Mouse (Mus musculus) cerebellum, adult 8-10 months (tissue): ENCODE results near the gene Blnk.

Experiments
- DNase-seq: peaks from one replicate; pipeline ENCODE4 v3.0.0; 2022

Blnk gene

DNA sequence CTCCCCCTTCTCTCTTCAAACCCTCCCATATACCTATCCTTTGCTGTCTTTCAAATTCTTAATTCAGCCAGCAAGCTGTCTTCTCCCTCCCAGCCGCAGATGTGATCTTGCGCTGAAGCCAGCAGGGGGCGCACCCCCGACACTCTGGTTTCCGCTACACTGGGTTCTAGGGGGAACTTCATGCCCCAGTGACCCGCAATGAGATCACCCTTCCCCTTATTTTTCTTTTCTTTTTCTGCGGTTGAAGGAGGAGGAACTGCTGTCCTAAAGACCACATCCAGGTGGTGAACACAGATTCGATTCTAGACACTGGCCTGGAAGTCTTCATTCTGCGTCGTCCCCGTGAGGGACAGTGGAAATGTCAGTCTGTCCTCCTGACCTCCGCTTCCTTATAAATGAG is 31.3 kb downstream of the Blnk start:
- no peak for DNase-seq

DNA sequence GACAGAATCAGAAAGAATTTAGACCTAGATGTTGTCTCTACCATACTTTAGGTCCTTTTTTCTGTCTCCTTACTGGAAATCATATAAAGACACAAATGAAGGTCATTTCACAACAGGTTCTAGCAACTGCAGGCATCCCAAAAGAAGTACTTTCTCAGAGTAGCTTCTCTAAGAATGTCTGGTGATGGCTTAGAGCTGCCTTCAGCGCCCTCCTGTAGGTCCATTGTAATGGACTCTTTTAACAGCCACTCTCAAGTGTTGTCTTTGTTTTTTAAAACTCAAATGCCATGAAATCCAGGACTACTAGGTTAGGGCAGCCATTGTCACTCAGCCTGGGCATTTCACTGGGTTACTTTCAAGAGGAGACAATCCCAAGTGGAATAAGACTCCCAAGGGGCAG is 35.4 kb downstream of the Blnk start:
- DNase-seq = no peak

DNA sequence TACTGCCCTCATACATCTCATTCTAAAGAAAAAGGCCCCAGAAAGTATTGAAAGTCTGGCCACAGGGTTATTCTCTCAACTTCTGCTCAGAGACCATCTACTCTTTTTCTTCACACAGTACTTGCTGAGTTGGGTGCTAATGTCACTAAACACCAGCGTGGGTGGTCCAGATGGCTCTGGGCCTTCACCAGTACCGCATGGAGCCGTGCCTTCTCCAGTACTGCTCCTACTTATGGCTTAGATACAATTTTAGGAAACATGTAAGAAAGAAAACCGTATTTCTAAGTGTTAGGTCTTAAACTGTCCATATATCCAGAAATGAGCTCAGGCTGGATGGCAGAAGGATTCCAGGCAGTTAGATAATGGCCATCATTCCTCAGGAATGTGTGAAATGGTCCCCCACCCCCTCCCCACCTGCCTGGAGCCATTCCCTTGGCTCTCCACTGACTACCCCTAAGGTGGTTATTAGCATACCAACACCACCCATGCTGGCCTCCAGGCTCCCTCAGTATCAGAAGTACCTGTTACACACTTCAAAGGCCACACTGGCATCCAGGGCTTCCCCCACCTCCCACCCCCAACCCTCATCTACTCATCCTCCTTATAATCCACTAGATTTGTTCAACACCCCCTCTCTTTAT is 47.3 kb downstream of the Blnk start:
- no peak for DNase-seq

DNA sequence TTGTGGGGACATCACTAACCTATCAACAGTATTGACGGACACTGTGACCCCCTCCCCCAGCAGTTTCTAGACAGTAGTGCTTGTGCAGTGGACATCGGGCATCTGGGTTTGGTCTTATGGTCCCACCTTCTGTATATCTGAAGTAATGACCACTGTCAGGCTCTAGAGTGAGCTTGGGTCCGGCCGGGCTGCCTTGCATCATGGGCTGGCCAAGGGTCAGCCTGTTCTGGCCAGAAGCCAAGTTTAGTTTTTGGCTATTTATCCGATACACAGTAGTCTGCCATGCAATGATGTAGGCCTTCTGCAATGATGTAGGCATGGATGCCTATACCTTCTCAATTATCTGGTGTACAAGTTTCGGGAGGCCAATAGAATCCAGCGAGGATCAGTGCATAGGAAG is 50.8 kb downstream of the Blnk start:
- DNase-seq = no peak

DNA sequence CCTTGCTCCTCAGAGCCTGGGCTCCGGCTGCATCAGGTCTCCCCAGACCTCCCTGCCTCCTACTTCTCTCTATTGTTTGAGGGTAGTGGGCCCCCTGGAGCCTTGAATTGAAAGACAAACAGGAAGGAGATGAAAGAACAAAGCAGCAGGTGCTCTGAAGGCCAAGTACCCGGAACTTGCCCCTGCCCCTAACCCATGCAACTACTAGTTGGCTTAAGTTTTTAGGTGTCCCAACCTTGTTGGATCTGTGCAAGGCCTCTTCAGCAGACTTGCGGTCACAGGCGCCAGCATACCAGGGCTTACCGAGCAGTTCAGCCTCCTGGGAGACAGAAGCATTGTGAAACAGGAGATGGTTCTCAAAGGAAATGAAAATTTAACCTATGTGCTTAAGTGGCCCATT is 58.3 kb downstream of the Blnk start:
- DNase-seq = no peak

DNA sequence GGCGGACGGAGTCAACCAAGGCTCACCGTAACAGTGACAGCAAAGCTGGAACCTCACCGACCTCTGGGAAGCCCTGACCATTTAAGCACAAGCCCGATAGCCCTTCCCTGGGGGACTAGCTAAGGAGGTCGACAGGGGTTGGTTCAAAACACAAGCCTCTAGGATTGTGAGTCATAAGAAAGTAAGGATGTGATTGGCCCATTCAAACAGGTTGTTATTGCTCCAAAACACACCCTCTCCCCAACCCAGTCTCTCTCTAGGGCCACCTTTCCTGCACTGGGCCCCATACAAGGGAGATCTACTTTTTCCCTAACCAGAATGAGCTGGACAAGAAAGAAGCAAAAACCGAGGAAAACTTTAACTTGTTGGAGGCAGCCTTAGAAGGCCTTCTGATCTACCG is 59.0 kb downstream of the Blnk start:
- no peak for DNase-seq

DNA sequence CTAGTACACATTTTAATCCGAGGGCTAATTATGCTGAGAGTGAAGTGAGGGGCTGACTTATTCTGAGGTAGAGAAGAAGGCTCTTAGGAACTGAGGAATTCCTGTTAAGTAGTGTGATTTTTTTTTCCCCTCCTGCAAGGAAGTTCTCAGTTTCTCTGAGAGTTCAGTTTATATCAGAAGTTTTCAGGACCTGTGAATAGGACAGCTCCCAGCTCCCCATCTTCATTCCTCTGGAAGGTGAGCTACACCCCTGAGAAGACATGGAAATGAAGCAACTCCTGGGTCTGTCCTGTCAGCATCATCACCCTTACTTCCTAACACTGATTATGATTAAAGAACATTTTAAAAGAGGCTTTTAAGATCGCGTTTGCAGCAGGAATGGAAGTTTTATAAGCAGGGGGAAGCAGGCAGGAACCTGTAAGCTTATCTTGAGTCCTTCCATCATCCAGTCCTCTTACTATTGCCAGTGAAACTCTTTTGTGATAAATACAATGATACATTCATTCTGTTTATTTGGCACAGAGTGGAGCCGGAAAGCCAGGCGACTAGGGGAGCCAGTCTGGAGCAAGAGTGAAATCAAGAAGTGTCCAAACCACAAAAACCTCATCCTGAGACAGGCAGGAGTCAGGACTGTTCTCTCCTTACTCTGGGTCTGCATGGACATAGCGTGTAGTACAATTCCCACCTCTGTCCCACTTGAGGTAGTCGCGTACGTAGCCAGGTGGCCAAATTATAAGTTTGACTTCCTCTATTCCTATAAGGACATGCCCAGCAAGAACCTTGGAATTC is 62.6 kb downstream of the Blnk start:
- DNase-seq = no peak

DNA sequence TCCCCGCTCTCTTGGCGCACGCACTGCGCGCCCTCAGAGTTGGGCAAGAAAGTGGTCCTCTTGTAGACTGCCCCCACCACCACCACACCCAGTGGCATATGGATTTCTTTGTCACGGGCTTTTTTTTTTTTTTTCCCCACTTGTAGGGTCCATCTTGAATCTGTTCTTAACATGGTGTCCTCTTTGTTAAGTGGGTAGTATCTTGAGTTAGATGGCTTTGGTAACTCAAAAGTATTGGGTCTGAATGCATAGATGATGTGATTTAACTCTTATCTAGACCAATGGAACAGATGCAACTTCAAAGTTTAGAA is 99.0 kb downstream of the Blnk start:
- no peak for DNase-seq

DNA sequence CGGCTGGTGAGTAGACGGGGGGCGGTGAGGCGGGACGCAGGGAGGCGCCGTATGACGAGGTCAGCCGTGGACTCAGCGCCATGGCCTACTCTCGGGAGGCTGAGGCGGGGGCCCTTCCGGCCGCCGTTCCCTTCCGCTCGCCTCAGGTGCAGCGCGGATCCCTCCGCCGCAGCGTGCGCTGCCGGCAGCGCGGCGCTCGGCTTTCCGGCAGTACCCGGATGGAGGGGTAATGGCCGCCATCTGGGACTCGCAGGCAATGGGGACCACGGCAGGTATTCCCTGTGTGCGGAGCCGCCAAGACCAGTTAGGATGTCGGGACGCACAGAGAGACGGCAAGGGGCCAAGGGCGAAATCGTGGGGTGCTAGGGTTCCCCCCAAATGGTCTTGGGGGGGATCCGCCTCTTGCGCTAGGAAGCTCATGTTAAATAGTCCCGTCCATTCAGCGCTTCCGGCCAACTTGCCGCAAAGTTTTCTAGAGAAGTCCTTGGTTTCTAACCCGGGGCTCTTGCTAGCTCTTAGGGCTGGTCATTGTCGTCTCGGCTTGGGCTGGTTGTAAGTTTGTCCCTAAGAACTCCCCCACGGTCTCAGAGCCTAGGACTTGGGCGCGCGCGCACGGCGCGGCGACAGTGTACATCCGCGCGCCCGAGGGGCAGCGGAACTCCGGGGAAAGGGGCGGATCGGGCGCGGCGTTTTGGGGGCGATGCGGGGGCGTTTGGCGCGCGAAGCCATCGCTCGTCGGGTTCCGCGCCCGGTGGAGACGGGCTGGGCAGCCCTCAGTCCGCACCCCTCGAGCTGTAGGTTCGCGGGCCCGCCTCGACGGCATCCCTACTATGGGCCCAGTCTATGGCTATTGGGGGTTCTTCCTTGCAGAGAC is 99.6 kb downstream of the Blnk start, which contains the start of gene Zfp518a:
Gene Zfp518a, plus strand, starts transcription at position 187 of the 874 bp plus-strand sequence.
- DNase-seq = peak; percentile 89

DNA sequence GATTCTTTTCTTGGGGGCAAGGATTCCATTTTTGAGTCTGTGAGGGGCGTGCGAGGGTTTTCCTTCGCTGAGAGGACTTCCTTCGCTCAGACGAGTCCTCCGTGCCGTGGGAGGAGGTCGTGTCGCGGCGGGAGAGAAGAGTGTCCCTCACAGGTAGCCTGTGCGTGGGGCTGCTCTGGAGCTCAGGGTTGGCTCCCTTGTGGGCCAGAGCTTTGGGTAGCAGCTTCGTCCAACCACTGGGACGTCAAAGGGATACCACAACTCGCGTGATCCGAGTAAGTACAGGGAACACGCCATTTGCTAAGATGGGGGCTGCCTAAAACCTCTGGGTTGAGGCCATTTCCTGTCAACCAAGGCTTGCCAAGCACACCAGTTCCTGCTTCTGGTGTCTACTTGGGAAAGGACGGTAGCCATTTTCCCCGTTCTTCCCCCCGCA is 100.2 kb downstream of the Blnk start:
- no peak for DNase-seq

DNA sequence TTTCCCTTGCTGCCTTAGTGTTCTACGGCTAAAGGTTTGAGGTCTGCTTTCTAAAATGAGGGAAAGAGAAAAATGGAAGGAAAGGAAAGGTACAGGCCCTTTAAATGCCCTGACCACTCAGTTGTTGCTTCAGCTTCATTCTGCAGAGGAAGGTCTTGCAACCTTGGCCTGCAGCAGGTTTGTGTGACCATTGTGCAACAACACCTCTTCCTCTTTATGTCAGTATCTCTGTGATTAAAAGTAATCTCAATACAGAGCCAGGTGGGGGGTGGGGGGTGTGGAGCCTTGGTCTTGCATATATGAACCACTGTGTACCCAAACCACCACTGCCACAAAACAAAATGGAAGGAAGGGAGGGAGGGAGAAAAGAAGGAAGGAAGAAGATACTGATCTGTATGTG is 105.4 kb downstream of the Blnk start:
- DNase-seq = no peak

DNA sequence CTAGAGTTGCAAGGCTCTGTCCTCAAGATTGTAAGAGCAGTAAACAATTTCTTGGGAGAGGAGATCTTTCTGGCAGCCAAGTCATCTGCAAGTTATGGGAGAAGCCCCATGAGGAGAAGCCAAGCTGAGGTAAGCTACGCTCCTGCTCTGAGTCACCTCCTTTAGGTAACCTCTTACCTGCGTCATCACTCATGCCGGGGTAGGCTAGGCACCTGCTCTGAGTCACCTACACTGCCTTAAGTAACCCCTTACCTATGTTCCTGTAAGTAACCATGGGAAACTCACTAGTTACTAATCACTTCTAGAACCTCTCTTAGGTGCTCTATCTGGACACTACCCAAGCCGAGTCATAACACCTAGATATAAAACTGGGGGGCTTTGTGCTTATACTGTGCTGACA is 112.6 kb downstream of the Blnk start:
- no peak for DNase-seq
